Mouse (Mus musculus) midbrain, embryonic 11.5 days (tissue): ENCODE results near the gene Olfr606. TPM values are rescaled to one million over a fixed set of nuclear protein-coding genes. Genes with fewer than 3 reads are reported as not detected.

ENCODE experiments used
- microRNA-seq: library from miRNA; unstranded; fragments of <30 nt; microRNA quantifications from one replicate; pipeline ENCODE4, GENCODE M21; 2017
- polyA plus RNA-seq: library from polyadenylated mRNA; unstranded; fragments of >200 nt; fragmentation: Nextera tagmentation; extraction: Ambion mirVana; gene quantifications from 2 replicates; pipeline ENCODE4 v1.2.1, GENCODE M21; 2014

The Olfr606 gene
- polyA plus RNA-seq, 1 experiment from 2014 or later: not detected

Small RNA genes lying within 50 kb of the gene (microRNA-seq; reads per million reads assigned to microRNA genes)
- not detected for gene Gm25774

Other genes with a start within 250 kb of the Olfr606 start
- not detected in 2 replicates for gene Olfr593, start 237.2 kb upstream of the Olfr606 start, polyA plus RNA-seq
- gene Olfr594, start 232.1 kb upstream of the Olfr606 start, polyA plus RNA-seq: not detected in 2 replicates
- not detected in 2 replicates for gene Usp17ld, start 196.5 kb upstream of the Olfr606 start, polyA plus RNA-seq
- not detected in 2 replicates for gene Olfr596, start 143.4 kb upstream of the Olfr606 start, polyA plus RNA-seq
- gene Olfr597, start 132.7 kb upstream of the Olfr606 start, polyA plus RNA-seq: not detected in 2 replicates
- gene Olfr598, start 125.5 kb upstream of the Olfr606 start, polyA plus RNA-seq: not detected in 2 replicates
- gene Olfr599, start 113.1 kb upstream of the Olfr606 start, polyA plus RNA-seq: not detected in 2 replicates
- gene Olfr600, start 99.4 kb upstream of the Olfr606 start, polyA plus RNA-seq: not detected in 2 replicates
- not detected in 2 replicates for gene Olfr601, start 86.4 kb upstream of the Olfr606 start, polyA plus RNA-seq
- gene Olfr603, start 62.9 kb upstream of the Olfr606 start, polyA plus RNA-seq: not detected in 2 replicates
- not detected in 2 replicates for gene Usp17lc, start 34.0 kb upstream of the Olfr606 start, polyA plus RNA-seq
- gene Olfr605, start 3.6 kb upstream of the Olfr606 start, polyA plus RNA-seq: not detected in 2 replicates
- not detected in 2 replicates for gene Olfr607, start 15.1 kb downstream of the Olfr606 start, polyA plus RNA-seq
- not detected in 2 replicates for gene Olfr608, start 20.8 kb downstream of the Olfr606 start, polyA plus RNA-seq
- not detected in 2 replicates for gene Olfr609, start 49.0 kb downstream of the Olfr606 start, polyA plus RNA-seq
- gene Olfr610, start 63.1 kb downstream of the Olfr606 start, polyA plus RNA-seq: not detected in 2 replicates
- not detected in 2 replicates for gene Olfr611, start 71.8 kb downstream of the Olfr606 start, polyA plus RNA-seq
- not detected in 2 replicates for gene Olfr612, start 93.7 kb downstream of the Olfr606 start, polyA plus RNA-seq
- gene Olfr613, start 99.0 kb downstream of the Olfr606 start, polyA plus RNA-seq: not detected in 2 replicates
- gene Olfr615, start 107.0 kb downstream of the Olfr606 start, polyA plus RNA-seq: not detected in 2 replicates
- gene Olfr616, start 120.1 kb downstream of the Olfr606 start, polyA plus RNA-seq: not detected in 2 replicates
- not detected in 2 replicates for gene Olfr617, start 124.0 kb downstream of the Olfr606 start, polyA plus RNA-seq
- not detected in 2 replicates for gene Olfr618, start 141.1 kb downstream of the Olfr606 start, polyA plus RNA-seq
- not detected in 2 replicates for gene Olfr619, start 151.5 kb downstream of the Olfr606 start, polyA plus RNA-seq
- gene Olfr620, start 163.5 kb downstream of the Olfr606 start, polyA plus RNA-seq: not detected in 2 replicates
- gene Olfr622, start 193.7 kb downstream of the Olfr606 start, polyA plus RNA-seq: not detected in 2 replicates
- not detected in 2 replicates for gene Olfr623, start 214.7 kb downstream of the Olfr606 start, polyA plus RNA-seq
- gene Olfr624, start 222.1 kb downstream of the Olfr606 start, polyA plus RNA-seq: 0.03 and 0.04 TPM in 2 replicates
- not detected in 2 replicates for gene Olfr625-ps1, start 233.7 kb downstream of the Olfr606 start, polyA plus RNA-seq